Mouse (Mus musculus) gastrocnemius, postnatal 4 days (tissue): Measurements from ENCODE around the gene Zfp558. TPM values are rescaled to one million over a fixed set of nuclear protein-coding genes. Genes with fewer than 3 reads are reported as not detected.
"Not testable (repeated sequence)": the region's sequence is repeated elsewhere in the genome, so short reads cannot be mapped to it uniquely, and the experiment has no call there.

Experiments used
- DNase-seq, 2 experiments: peaks; one replicate each; pipeline ENCODE4 v3.0.0; 2021 to 2022; ENCODE audit warnings: low spot score in 2 of 2, mixed read lengths in 2 of 2
- long read RNA-seq, 2 experiments: library from polyadenylated mRNA; stranded (forward); transcript quantifications; one replicate each; pipeline ENCODE4 v2.0.0; 2021
- microRNA-seq: library from miRNA; unstranded; fragments of <30 nt; microRNA quantifications from one replicate; pipeline ENCODE4 v1.2.0, GENCODE M21; 2021
- total RNA-seq, 2 experiments: library from RNA; stranded (reverse); gene quantifications; 2 replicates each; pipeline ENCODE4 v1.2.3; 2021

Zfp558 gene
- total RNA-seq: 1 to 10 TPM; 2.0 to 2.2 TPM
- long read RNA-seq, experiment 1, partial matches to known transcripts: 0 of 2 reads
- long read RNA-seq, experiment 1, other reads (novel, unspliced or antisense): 2 of 2 reads
- long read RNA-seq, experiment 2, partial matches to known transcripts: 0 of 3 reads
- long read RNA-seq, experiment 2, other reads (novel, unspliced or antisense): 3 of 3 reads

GRCm38 (mm10) chr9:18478168-18478567 is at the start of gene Zfp558, which contains the start of gene Mbd3l1:
Gene Zfp558, minus strand, starts transcription at chr9:18478268.
Gene Mbd3l1, plus strand, starts transcription at chr9:18478359.
- DNase-seq: no peak

GRCm38 (mm10) chr9:18508098-18508497 is 30.0 kb upstream of the Zfp558 start:
- DNase-seq: no peak

GRCm38 (mm10) chr9:18473324-18474128 is 4.5 kb downstream of the Zfp558 start:
- peak; percentile 27 to 69 for DNase-seq

GRCm38 (mm10) chr9:18468005-18468404 is 10.1 kb downstream of the Zfp558 start:
- no peak for DNase-seq

GRCm38 (mm10) chr9:18467350-18467749 is 10.7 kb downstream of the Zfp558 start:
- no peak for DNase-seq

- DNase-seq: no peak
Observed at GRCm38 (mm10) chr9:18456520-18456919, 21.5 kb downstream of the Zfp558 start.

GRCm38 (mm10) chr9:18431687-18432086 is 46.4 kb downstream of the Zfp558 start:
- no peak for DNase-seq

- no peak for DNase-seq
Observed at GRCm38 (mm10) chr9:18430354-18430753, 47.7 kb downstream of the Zfp558 start, which contains the start of gene Mbd3l2. Gene Mbd3l2, plus strand, starts transcription at chr9:18430654.

GRCm38 (mm10) chr9:18412371-18412770 is 65.7 kb downstream of the Zfp558 start:
- not testable (repeated sequence) for DNase-seq

Small RNAs within 50 kb of the gene (microRNA-seq; reads per million reads assigned to microRNA genes)
- gene Gm22854: not detected

Other genes starting within 250 kb of the Zfp558 start
- 10 to 100 TPM; 44.0 to 51.0 TPM for gene Chordc1, start 186.1 kb downstream of the Zfp558 start, total RNA-seq
- 10 to 100 TPM in 1 of 2 experiments, 1 to 10 TPM in 1; 9.5 to 10.1 TPM for gene Naalad2, start 75.3 kb downstream of the Zfp558 start, total RNA-seq
- gene Ubtfl1, start 73.8 kb downstream of the Zfp558 start, total RNA-seq: not detected
- not detected for gene Mbd3l2, start 47.6 kb downstream of the Zfp558 start, total RNA-seq
- not detected for gene Mbd3l1, start 91 bp upstream of the Zfp558 start, total RNA-seq
- under 1 TPM; 0.02 to 0.16 TPM for gene Muc16, start 196.3 kb upstream of the Zfp558 start, total RNA-seq